Mouse (Mus musculus) thymus, postnatal 14 days (tissue): ENCODE measurements around the gene Tmem184b.

ENCODE experiments used
- DNase-seq: peaks from one replicate; pipeline ENCODE4 v3.0.0; 2021

Gene Tmem184b

DNA sequence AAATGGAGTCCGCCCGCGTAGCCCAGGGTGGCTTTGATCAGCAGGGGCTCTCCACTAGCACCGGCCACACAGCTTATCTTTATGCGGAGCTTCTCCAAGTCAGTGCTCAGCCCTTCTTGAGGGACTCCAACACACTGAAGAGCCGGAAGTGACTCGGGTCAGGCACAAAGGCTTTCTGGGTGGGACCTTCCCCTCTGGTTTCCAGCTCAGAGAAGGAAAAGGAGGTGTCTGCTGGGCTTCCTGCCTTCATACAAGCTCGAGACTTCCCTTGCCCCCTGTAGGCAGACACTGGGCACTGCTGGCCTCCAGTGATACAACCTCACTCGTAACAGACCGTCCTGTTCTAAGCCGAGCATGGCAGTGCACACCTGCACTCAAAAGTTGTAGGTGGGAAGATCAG lies 6.6 kb downstream of the Tmem184b start:
- peak; percentile 68 for DNase-seq

- DNase-seq: no peak
These were observed 8.1 kb downstream of the Tmem184b start for GRCm38 (mm10) chr15:79395281-79395680.

DNA sequence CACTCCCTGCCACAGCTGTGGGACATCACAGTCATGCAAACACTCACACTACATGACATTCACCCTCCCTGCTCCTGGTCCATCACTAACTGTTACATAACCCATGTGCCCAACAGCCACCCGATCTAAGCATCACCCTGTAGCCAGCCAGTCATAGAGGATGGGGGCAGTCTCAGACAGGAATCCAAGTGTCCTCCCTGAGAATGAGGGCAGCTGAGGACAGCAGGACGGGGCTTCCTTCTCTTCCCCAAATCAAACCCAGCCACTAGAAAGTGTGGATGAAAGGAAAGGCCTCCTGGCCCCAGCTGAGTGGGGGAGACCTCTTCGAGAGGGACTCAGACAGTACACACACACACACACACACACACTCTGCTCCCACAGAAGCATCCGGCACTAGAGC lies 8.5 kb downstream of the Tmem184b start:
- DNase-seq: no peak

GRCm38 (mm10) chr15:79393101-79393500 lies 10.3 kb downstream of the Tmem184b start:
- no peak for DNase-seq

DNA sequence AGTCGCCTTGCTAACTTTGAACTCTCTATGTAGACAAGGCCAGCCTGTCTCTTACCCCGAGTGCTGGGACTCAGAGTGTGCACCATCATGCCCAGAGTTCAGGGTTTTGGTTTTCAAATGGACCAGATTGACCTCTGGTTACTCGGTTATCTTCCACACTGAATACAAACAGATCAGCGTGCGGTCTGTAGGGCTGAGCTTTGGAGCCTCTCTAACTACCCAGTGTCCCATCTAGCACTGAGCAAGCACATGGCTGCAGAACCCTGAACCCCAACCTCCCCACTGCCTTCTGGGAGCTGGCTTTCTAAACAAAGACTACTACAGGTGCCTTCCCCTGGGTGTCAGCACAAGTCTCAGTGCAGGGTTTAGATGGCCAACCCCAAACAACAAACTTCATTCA lies 10.8 kb downstream of the Tmem184b start:
- no peak for DNase-seq

GRCm38 (mm10) chr15:79391447-79392093 lies 11.8 kb downstream of the Tmem184b start:
- no peak for DNase-seq

DNA sequence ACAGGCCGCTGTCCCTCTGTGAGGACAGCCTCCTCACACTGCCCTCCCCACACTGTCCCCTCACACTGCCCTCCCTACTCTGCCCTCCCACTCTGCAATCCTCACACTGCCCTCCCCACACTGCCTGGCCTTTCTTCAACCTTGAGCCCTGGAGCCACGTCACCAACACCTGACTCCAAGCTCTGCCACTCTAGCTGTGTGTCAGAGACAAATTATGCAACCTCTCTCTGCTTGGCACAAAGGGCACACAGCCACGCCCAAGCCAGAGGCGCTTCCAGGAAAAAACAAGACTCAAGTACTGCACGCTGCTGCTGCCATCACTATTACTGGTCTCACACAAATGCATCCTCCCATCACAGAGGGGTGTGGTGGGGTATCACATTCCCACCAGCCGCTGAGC lies 12.9 kb downstream of the Tmem184b start:
- DNase-seq: no peak

DNA sequence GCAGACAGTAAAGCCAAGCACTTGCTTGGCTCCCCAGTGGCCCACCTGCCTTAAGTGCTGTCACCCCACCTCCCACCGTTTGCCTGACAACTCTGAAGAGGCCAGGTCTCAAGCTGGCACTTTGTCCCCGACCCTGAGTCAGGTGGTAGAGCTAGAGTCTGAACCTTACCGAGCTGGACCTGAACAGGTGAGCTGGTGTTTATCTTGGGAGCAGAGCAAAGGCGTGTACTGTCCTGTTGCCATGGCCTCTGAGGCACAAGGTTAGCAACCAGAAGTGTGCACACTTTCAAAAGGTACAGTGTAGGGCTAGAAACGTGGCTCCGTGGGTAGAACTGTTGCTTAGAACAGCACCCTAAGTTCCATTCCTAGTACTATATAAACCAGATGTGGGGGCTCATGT lies 15.2 kb downstream of the Tmem184b start:
- no peak for DNase-seq

DNA sequence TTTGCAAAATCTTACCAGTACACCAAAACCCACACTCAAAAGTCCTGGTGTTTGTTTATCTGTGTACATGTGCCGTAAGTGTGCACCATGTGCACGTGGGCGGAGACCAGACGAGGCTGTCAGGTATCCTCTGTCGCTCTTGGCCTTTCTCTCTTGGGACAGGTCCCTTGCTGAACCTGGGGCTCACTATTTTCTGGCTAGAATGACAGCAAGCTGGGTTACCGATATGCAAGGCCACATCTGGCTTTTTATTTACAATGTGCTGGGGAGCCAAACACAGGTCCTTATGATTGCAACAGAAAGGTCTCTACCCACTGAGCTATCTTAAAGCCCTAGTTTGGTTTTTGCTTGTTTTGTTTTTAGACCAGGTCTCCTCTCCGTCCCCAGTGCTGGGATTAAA lies 15.8 kb downstream of the Tmem184b start:
- no peak for DNase-seq

DNA sequence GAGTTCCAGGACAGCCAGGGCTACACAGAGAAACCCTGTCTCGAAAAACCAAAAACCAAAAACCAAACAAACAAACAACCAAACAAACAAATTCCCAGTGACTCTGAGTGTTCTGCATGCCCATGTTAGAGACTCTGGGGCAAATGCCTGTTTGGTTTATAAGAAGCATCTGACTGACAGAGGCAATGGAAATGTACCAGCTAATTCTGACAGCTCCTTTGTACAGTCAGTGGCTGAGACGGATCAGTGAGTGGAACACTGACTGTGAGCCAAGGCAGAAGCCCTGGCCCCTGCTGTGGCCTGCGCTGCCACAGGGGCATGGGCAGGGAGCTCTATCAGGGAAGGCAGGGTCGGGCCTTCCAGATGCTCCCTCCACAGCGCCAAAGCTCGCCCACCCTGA lies 16.3 kb downstream of the Tmem184b start:
- no peak for DNase-seq

GRCm38 (mm10) chr15:79381644-79382043 lies 21.7 kb downstream of the Tmem184b start:
- peak; percentile 80 for DNase-seq

GRCm38 (mm10) chr15:79380468-79381444 lies 22.6 kb downstream of the Tmem184b start:
- DNase-seq: peak; percentile 70

- DNase-seq: no peak
These were observed 23.7 kb downstream of the Tmem184b start for GRCm38 (mm10) chr15:79379658-79380057.

GRCm38 (mm10) chr15:79378608-79379007 lies 24.8 kb downstream of the Tmem184b start:
- no peak for DNase-seq

DNA sequence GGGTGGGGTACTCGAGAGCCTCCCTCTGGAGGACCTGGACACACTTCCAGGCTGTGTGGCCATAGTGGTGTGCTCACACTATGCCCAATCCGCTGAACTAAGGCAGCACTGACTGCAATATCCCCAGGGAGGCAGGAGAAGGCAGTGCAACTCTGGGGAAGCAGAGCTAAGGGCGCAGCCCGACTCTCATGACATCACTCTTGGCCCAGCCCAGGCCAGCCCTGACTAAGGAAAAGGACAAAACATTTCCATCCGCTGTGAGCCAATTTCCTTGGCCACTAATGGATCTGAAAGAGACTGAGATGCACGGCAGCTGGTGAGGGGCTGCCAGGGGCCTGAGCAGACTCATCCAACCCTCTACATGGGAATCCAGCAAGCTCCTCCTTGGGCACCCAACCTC lies 25.7 kb downstream of the Tmem184b start:
- no peak for DNase-seq

- peak; percentile 80 for DNase-seq
These were observed 28.6 kb downstream of the Tmem184b start for GRCm38 (mm10) chr15:79374760-79375159.

- no peak for DNase-seq
These were observed 33.0 kb downstream of the Tmem184b start for GRCm38 (mm10) chr15:79370281-79370843.

DNA sequence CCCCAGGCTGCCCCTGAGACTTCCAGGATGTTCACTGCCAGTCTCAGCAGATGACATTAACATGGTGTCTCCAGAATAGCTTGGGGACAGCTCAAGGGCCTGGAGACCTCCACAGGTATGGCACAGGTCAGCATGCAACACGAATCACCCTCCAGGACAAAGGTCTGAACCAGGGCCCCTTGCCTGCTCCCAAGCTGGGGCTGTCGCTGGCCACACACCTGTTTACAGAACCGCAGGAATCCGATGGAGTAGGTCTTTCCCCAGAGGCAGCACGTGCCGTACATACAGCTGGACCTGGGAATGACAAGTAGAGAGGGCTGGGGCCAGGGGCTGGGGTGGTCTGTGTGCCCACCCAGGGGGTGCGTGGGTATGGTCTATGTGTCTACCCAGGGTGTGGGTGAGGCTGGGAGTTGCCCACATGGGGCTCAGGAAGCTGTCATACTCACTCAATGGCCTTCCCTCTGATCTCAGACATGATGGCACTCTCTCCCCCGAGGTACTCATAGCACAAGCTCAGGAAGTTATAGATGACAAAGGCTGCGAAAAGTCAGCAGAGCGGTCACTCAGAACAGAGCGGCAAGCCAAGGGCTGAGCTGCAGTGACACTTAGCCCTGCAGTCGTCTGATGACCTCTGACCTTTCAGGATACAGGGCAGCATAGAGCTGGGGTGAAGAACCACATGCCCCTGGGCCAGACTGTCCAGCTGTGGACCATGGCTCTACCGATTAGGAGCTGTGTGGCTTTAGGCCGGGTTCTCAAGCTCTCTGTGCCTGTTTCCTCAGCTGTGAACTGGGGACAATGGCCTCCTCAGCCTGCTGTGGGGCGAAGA lies 33.7 kb downstream of the Tmem184b start:
- DNase-seq: no peak

- no peak for DNase-seq
These were observed 34.4 kb downstream of the Tmem184b start for GRCm38 (mm10) chr15:79368861-79369440.

DNA sequence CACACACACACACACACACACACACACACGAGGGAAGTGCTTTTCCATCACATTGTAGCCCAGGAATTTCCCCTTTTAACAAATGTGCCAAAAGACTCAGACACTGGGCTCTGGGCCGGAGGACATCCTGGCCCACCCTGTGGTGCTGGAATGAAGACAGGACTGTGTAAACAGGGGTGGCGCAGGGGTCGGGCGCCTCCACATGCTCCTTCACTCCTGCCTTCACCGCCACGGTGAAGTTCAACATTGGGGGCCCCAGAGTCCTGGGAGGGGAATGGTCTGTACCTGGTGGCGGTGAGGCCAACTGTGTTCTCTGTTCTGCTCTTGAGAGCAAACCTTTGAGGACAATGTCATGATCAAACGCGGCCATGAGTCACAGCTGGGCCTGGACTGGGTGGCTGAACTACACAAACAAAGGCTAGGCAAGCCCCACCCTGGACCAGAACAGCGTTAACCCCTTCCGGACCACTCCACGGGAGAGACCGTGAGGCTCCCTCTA lies 35.0 kb downstream of the Tmem184b start:
- DNase-seq: no peak

- peak; percentile 48 for DNase-seq
These were observed 37.0 kb downstream of the Tmem184b start for GRCm38 (mm10) chr15:79366402-79366801.

GRCm38 (mm10) chr15:79365068-79365467 lies 38.3 kb downstream of the Tmem184b start:
- no peak for DNase-seq
